9 mouse cellular contexts compared by ENCODE assay signal in the genomic region with DNA sequence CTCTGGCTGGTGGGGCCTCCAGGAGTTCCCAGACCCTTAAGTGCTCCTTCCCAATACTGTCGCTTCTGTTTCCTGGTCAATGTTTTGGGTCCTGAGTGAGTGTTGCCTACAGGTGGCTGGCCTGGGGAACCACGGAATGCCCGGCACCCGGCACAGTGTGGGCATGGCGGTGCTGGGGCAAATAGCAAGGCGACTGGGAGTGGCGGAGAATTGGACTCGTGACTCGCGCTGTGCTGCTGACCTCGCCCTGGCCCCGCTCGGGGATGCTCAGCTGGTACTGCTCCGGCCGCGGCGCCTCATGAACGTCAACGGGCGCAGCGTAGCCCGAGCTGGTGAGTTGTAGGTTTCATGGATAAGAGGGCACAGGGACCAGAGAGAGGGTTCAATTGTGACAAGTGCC. TPM values are rescaled to one million over a fixed set of nuclear protein-coding genes. Genes with fewer than 3 reads are reported as not detected.
DNase-seq lines count a peak whose midpoint lies in the region; ATAC-seq and TF ChIP-seq lines count a peak whose summit lies in the region.
"Had no signal": no experiment of that assay in that cellular context is flagged by ENCODE, and none has a peak within 500 bp of the region (broad histone marks: within the 10 kb centered on the region; RNA-seq: fewer than 3 reads in every experiment).

No protein-coding gene starts in this region.

- ATAC-seq in hindbrain, embryonic 12.5 days (ENCODE audit: low FRiP score), result no peak
- no peak; the same call in 1 of the 2 replicates for ATAC-seq in midbrain, embryonic 16.5 days
- ATAC-seq in megakaryocyte progenitor cell, adult 5-6 weeks (replicated peaks; ENCODE audit: poor library complexity), result no peak; the same call in 1 of the 2 replicates

- peak overlapping the region; percentile 76 for H3K4me3 ChIP-seq in layer of hippocampus, adult 2 months
- H3K4me3 ChIP-seq in hindbrain, embryonic 12.5 days, result peak overlapping the region; percentile 62
- peak overlapping the region; percentile 70 for H3K4me3 ChIP-seq in midbrain, embryonic 16.5 days (ENCODE audit: low read depth, low read length)

- H3K27me3 ChIP-seq in hindbrain, embryonic 12.5 days, result peaks cover 3% of the 10 kb centered on the region; the same call in 1 of the 2 replicates
- H3K27me3 ChIP-seq in midbrain, embryonic 16.5 days (ENCODE audit: control insufficient read depth, insufficient read depth, low read depth, low read length), result no peaks in the 10 kb centered on the region

- H3K36me3 ChIP-seq in hindbrain, embryonic 12.5 days, result no peaks in the 10 kb centered on the region
- H3K36me3 ChIP-seq in midbrain, embryonic 16.5 days (ENCODE audit: control insufficient read depth, insufficient read depth, low read length), result no peaks in the 10 kb centered on the region

- no peak for TF ChIP-seq CTCF in layer of hippocampus, adult 2 months (conservative IDR thresholded peaks at IDR 0.05)

- DNase-seq in layer of hippocampus, adult 2 months (ENCODE audit: low spot score in 2 of 2), result no peak
- DNase-seq in layer of hippocampus, postnatal 14 days (ENCODE audit: low spot score in 2 of 2), result no peak
- DNase-seq in ZHBTc4 (ENCODE audit: low read depth, low spot score), result peak; percentile 44
- no peak for DNase-seq in cerebellum, postnatal 14 days
- DNase-seq in gastrocnemius, adult 8-10 months (ENCODE audit: low spot score in 2 of 2), result no peak

- H3K9ac ChIP-seq in hindbrain, embryonic 12.5 days, result peak overlapping the region; percentile 55
- peak overlapping the region; percentile 63 for H3K9ac ChIP-seq in midbrain, embryonic 16.5 days (ENCODE audit: low read depth, low read length)

- peak overlapping the region; percentile 86 for H3K4me2 ChIP-seq in hindbrain, embryonic 12.5 days (replicated peaks)
- H3K4me2 ChIP-seq in midbrain, embryonic 16.5 days (ENCODE audit: low read length), result peak overlapping the region; percentile 92

- H3K9me3 ChIP-seq in hindbrain, embryonic 12.5 days (replicated peaks), result no peaks in the 10 kb centered on the region
- no peaks in the 10 kb centered on the region for H3K9me3 ChIP-seq in midbrain, embryonic 16.5 days (replicated peaks; ENCODE audit: control insufficient read depth, low read length, poor library complexity, severe bottlenecking)

- H3K4me1 ChIP-seq in hindbrain, embryonic 12.5 days, result peaks cover 15% of the 10 kb centered on the region
- H3K4me1 ChIP-seq in midbrain, embryonic 16.5 days (ENCODE audit: control insufficient read depth, insufficient read depth, low read length), result peaks cover 14% of the 10 kb centered on the region

- WGBS in hindbrain, embryonic 12.5 days, result 18% methylated on average over 22 of the region's 22 CpGs
- WGBS in midbrain, embryonic 16.5 days, result 24% methylated on average over 22 of the region's 22 CpGs

- H3K27ac ChIP-seq in layer of hippocampus, adult 2 months, result no peak overlapping the region
- H3K27ac ChIP-seq in hindbrain, embryonic 12.5 days, result no peak overlapping the region
- H3K27ac ChIP-seq in midbrain, embryonic 16.5 days (ENCODE audit: low read length), result no peak overlapping the region

RNA-seq across cellular contexts. Expression of a gene that starts 0.6 kb away (rescaled TPM):
- 1 to 10 TPM; 5.9 to 6.4 TPM for total RNA-seq in layer of hippocampus, adult 2 months (2021)
- 1 to 10 TPM; 7.1 to 8.6 TPM for total RNA-seq in layer of hippocampus, postnatal 14 days (2021)
- 4.6 and 5.6 TPM in 2 replicates for polyA plus RNA-seq in hindbrain, embryonic 12.5 days (2016; fragmentation: Nextera tagmentation; extraction: Ambion mirVana)
- polyA plus RNA-seq in midbrain, embryonic 16.5 days (2015; fragmentation: Nextera tagmentation; extraction: Ambion mirVana), result 4.9 and 5.0 TPM in 2 replicates
- 1 to 10 TPM; 1.4 to 3.8 (median 2.3) TPM for total RNA-seq in gastrocnemius, adult 8-10 months (2022)
- 2.7 and 2.9 TPM in 2 replicates for total RNA-seq in megakaryocyte progenitor cell, adult 5-6 weeks (2015)
- total RNA-seq in megakaryocyte progenitor cell, adult 5-6 weeks (2017), result 1.4 TPM in 2 replicates

RNA-seq across cellular contexts. Expression of a gene that starts 0.8 kb away (rescaled TPM):
- total RNA-seq in layer of hippocampus, adult 2 months (2021), result under 1 TPM; 0.69 to 0.82 TPM
- 1 to 10 TPM in 1 of 2 experiments, under 1 TPM in 1; 0.33 to 1.6 TPM for total RNA-seq in layer of hippocampus, postnatal 14 days (2021)
- polyA plus RNA-seq in hindbrain, embryonic 12.5 days (2016; fragmentation: Nextera tagmentation; extraction: Ambion mirVana), result 0.63 and 1.1 TPM in 2 replicates
- 0.68 and 0.80 TPM in 2 replicates for polyA plus RNA-seq in midbrain, embryonic 16.5 days (2015; fragmentation: Nextera tagmentation; extraction: Ambion mirVana)
- total RNA-seq in gastrocnemius, adult 8-10 months (2022), result under 1 TPM in 1 of 4 experiments, not detected in 3; 0.09 TPM
- 0.12 TPM in 1 of 2 replicates, not detected in the other for total RNA-seq in megakaryocyte progenitor cell, adult 5-6 weeks (2015)
- total RNA-seq in megakaryocyte progenitor cell, adult 5-6 weeks (2017), result 0.41 TPM in 1 of 2 replicates, not detected in the other

RNA-seq across cellular contexts. Expression of a gene that starts 8.0 kb away (rescaled TPM):
- 1 to 10 TPM in 1 of 2 experiments, not detected in 1; 2.0 TPM for total RNA-seq in layer of hippocampus, adult 2 months (2021)
- total RNA-seq in layer of hippocampus, postnatal 14 days (2021), result 1 to 10 TPM in 1 of 2 experiments, under 1 TPM in 1; 0.21 to 1.2 TPM
- 0.85 and 1.5 TPM in 2 replicates for polyA plus RNA-seq in hindbrain, embryonic 12.5 days (2016; fragmentation: Nextera tagmentation; extraction: Ambion mirVana)
- 0.82 and 0.99 TPM in 2 replicates for polyA plus RNA-seq in midbrain, embryonic 16.5 days (2015; fragmentation: Nextera tagmentation; extraction: Ambion mirVana)
- total RNA-seq in gastrocnemius, adult 8-10 months (2022), result not detected
- not detected in 2 replicates for total RNA-seq in megakaryocyte progenitor cell, adult 5-6 weeks (2015)
- not detected in 2 replicates for total RNA-seq in megakaryocyte progenitor cell, adult 5-6 weeks (2017)
- total RNA-seq: adrenal gland, postnatal 36 days had no signal

RNA-seq across cellular contexts. Expression of a gene that starts 19.2 kb away (rescaled TPM):
- 10 to 100 TPM; 30.3 to 32.3 TPM for total RNA-seq in layer of hippocampus, adult 2 months (2021)
- total RNA-seq in layer of hippocampus, postnatal 14 days (2021), result 10 to 100 TPM; 29.7 to 31.2 TPM
- 52.1 and 55.9 TPM in 2 replicates for polyA plus RNA-seq in hindbrain, embryonic 12.5 days (2016; fragmentation: Nextera tagmentation; extraction: Ambion mirVana)
- polyA plus RNA-seq in midbrain, embryonic 16.5 days (2015; fragmentation: Nextera tagmentation; extraction: Ambion mirVana), result 46.9 and 48.5 TPM in 2 replicates
- 1 to 10 TPM; 4.3 to 5.1 (median 4.6) TPM for total RNA-seq in gastrocnemius, adult 8-10 months (2022)
- 25.1 and 26.7 TPM in 2 replicates for total RNA-seq in megakaryocyte progenitor cell, adult 5-6 weeks (2015)
- 16.2 and 24.5 TPM in 2 replicates for total RNA-seq in megakaryocyte progenitor cell, adult 5-6 weeks (2017)

RNA-seq across cellular contexts. Expression of a gene that starts 35.4 kb away (rescaled TPM):
- total RNA-seq in layer of hippocampus, adult 2 months (2021), result 1 to 10 TPM; 1.4 to 2.9 TPM
- total RNA-seq in layer of hippocampus, postnatal 14 days (2021), result 1 to 10 TPM; 2.8 to 2.9 TPM
- polyA plus RNA-seq in hindbrain, embryonic 12.5 days (2016; fragmentation: Nextera tagmentation; extraction: Ambion mirVana), result 1.6 and 2.0 TPM in 2 replicates
- polyA plus RNA-seq in midbrain, embryonic 16.5 days (2015; fragmentation: Nextera tagmentation; extraction: Ambion mirVana), result 3.2 and 3.5 TPM in 2 replicates
- total RNA-seq in gastrocnemius, adult 8-10 months (2022), result not detected
- total RNA-seq in megakaryocyte progenitor cell, adult 5-6 weeks (2015), result not detected in 2 replicates
- total RNA-seq in megakaryocyte progenitor cell, adult 5-6 weeks (2017), result not detected in 2 replicates
- total RNA-seq: adrenal gland, postnatal 36 days had no signal
